Mouse (Mus musculus) urinary bladder, postnatal 36 days (tissue): Measurements from ENCODE around the gene 4930451I11Rik.

ENCODE experiments used
- DNase-seq, 2 experiments: peaks; one replicate each; pipeline ENCODE4 v3.0.0; 2022; ENCODE audit warnings: low spot score in 2 of 2, mixed read lengths in 1 of 2

The 4930451I11Rik gene

GRCm38 (mm10) chr7:126831539-126831938, at the start of gene 4930451I11Rik:
TSS of gene 4930451I11Rik (minus strand) at chr7:126831639.
- DNase-seq: no peak

GRCm38 (mm10) chr7:126881040-126881439, 49.6 kb upstream of the 4930451I11Rik start:
- no peak for DNase-seq

- no peak for DNase-seq
Observed at GRCm38 (mm10) chr7:126877239-126877638, 45.8 kb upstream of the 4930451I11Rik start.

- DNase-seq: no peak
Observed at GRCm38 (mm10) chr7:126870520-126870891, 39.1 kb upstream of the 4930451I11Rik start.

GRCm38 (mm10) chr7:126869780-126870519, 38.5 kb upstream of the 4930451I11Rik start:
- no peak for DNase-seq

- DNase-seq: no peak
Observed at GRCm38 (mm10) chr7:126868003-126868402, 36.6 kb upstream of the 4930451I11Rik start.

GRCm38 (mm10) chr7:126867534-126867933, 36.1 kb upstream of the 4930451I11Rik start:
- DNase-seq: no peak

- DNase-seq: no peak
Observed at GRCm38 (mm10) chr7:126863791-126864190, 32.4 kb upstream of the 4930451I11Rik start.

- DNase-seq: peak; percentile 87 to 92
Observed at GRCm38 (mm10) chr7:126862147-126862784, 30.8 kb upstream of the 4930451I11Rik start, which contains the start of gene Ino80e. TSS of gene Ino80e (minus strand) at chr7:126862377.

- peak; percentile 92 to 97 for DNase-seq
Observed at GRCm38 (mm10) chr7:126861429-126862130, 30.1 kb upstream of the 4930451I11Rik start, which contains the start of gene Hirip3. TSS of gene Hirip3 (plus strand) at chr7:126861972.

GRCm38 (mm10) chr7:126860987-126861386, 29.5 kb upstream of the 4930451I11Rik start:
- DNase-seq: no peak

GRCm38 (mm10) chr7:126856741-126857420, 25.4 kb upstream of the 4930451I11Rik start:
- DNase-seq: no peak

- no peak for DNase-seq
Observed at GRCm38 (mm10) chr7:126855641-126856040, 24.2 kb upstream of the 4930451I11Rik start.

- DNase-seq: no peak
Observed at GRCm38 (mm10) chr7:126853454-126853853, 22.0 kb upstream of the 4930451I11Rik start.

GRCm38 (mm10) chr7:126851192-126851591, 19.8 kb upstream of the 4930451I11Rik start:
- DNase-seq: no peak

GRCm38 (mm10) chr7:126850161-126850560, 18.7 kb upstream of the 4930451I11Rik start:
- DNase-seq: no peak

- DNase-seq: no peak
Observed at GRCm38 (mm10) chr7:126848794-126849193, 17.4 kb upstream of the 4930451I11Rik start.

GRCm38 (mm10) chr7:126847421-126848398, 16.3 kb upstream of the 4930451I11Rik start:
- no peak for DNase-seq

GRCm38 (mm10) chr7:126847116-126847420, 15.6 kb upstream of the 4930451I11Rik start, which contains the start of gene Doc2a:
TSS of gene Doc2a (plus strand) at chr7:126847416.
- DNase-seq: no peak

GRCm38 (mm10) chr7:126845516-126845915, 14.1 kb upstream of the 4930451I11Rik start:
- DNase-seq: no peak

- no peak for DNase-seq
Observed at GRCm38 (mm10) chr7:126843276-126843675, 11.8 kb upstream of the 4930451I11Rik start.
